Mouse (Mus musculus): Measurements from ENCODE around the gene Trim67. TPM values are rescaled to one million over a fixed set of nuclear protein-coding genes. Genes with fewer than 3 reads are reported as not detected.

Trim67 gene
- polyA plus RNA-seq (2015; fragmentation: Nextera tagmentation; extraction: Ambion mirVana): 0.19 and 0.33 TPM in 2 replicates

DNA sequence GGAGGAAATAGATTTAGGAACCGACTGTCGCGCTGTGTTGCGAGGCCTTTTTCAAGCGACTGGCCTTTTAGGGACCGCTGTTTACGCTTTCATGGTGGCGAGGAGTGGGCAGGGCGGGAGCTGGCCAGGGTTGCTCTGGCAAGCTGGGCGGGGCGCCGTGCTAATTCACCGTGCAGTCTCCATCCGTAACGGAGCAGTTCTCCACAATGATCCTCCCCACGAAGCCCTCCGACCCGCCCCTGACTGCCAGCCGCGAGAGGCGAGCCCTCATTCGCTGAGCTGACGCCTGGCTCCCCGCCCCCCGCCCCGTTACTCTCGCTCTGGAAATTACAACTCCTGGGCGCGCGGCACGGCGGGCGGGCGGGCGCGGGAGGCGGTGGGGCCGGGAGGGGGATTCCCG is at the start of gene Trim67:
Gene Trim67, plus strand, starts transcription at position 385 of the 400 bp plus-strand sequence.
- H3K27me3 ChIP-seq: peaks cover 66% of the 10 kb centered on the region
- H3K9me3 ChIP-seq (replicated peaks): no peaks in the 10 kb centered on the region
- H3K4me1 ChIP-seq (replicated peaks): peaks cover 34% of the 10 kb centered on the region
- peak within 1 kb of the TSS; percentile 50 for H3K27ac ChIP-seq
- H3K4me2 ChIP-seq: peak within 1 kb of the TSS; percentile 100
- H3K36me3 ChIP-seq: no peaks in the 10 kb centered on the region
- peak within 1 kb of the TSS; percentile 65 for H3K4me3 ChIP-seq
- peak within 1 kb of the TSS; percentile 22; the same call in 1 of the 2 replicates for H3K9ac ChIP-seq
- peak; percentile 77 for ATAC-seq (replicated peaks; ENCODE audit: insufficient number of reproducible peaks, insufficient read depth, low FRiP score, low read depth)
- WGBS: 1% methylated on average over 39 of the region's 39 CpGs

DNA sequence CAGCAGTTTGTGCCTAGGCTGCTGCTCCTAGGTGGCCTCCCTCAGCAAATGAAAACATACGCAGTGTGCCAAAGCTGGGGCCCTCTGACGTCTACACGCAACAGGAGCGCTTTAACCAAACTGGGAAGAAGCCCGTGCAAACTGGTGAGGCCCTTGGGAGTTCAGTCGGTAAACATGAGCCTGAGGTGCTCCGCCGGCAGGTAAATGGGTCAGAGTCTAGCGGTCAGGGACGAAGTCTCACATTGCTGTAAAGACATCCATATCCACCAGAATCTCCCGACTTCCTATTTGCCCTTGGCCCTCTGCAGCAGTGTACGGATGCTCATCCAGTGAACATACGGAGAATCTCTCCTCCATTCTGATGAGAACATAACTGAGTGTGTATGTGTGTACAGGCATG is 46.2 kb upstream of the Trim67 start:
- no peak overlapping the region for H3K27ac ChIP-seq
- peaks cover 12% of the 10 kb centered on the region for H3K4me1 ChIP-seq (replicated peaks)
- H3K4me3 ChIP-seq: no peak overlapping the region
- no peak overlapping the region for H3K4me2 ChIP-seq
- no peak for ATAC-seq (replicated peaks; ENCODE audit: insufficient number of reproducible peaks, insufficient read depth, low FRiP score, low read depth)
- peaks cover 25% of the 10 kb centered on the region for H3K27me3 ChIP-seq
- H3K9me3 ChIP-seq (replicated peaks): no peaks in the 10 kb centered on the region
- 74% methylated on average over 13 of the region's 13 CpGs for WGBS
- no peak overlapping the region for H3K9ac ChIP-seq
- no peaks in the 10 kb centered on the region for H3K36me3 ChIP-seq

GRCm38 (mm10) chr8:124751191-124751590 is 41.7 kb upstream of the Trim67 start:
- Histone ChIP-seq H3K9me3 (replicated peaks) (no peaks in the 10 kb centered on the region), H3K4me2 (peak overlapping the region; percentile 92), H3K9ac (peak overlapping the region; percentile 49), H3K4me1 (replicated peaks) (peaks cover 16% of the 10 kb centered on the region), H3K27me3 (peaks cover 45% of the 10 kb centered on the region), H3K36me3 (no peaks in the 10 kb centered on the region), H3K27ac (no peak overlapping the region), H3K4me3 (peak overlapping the region; percentile 66)
- WGBS: under 1% methylated on average over 31 of the region's 31 CpGs
- ATAC-seq (replicated peaks; ENCODE audit: insufficient number of reproducible peaks, insufficient read depth, low FRiP score, low read depth): no peak

DNA sequence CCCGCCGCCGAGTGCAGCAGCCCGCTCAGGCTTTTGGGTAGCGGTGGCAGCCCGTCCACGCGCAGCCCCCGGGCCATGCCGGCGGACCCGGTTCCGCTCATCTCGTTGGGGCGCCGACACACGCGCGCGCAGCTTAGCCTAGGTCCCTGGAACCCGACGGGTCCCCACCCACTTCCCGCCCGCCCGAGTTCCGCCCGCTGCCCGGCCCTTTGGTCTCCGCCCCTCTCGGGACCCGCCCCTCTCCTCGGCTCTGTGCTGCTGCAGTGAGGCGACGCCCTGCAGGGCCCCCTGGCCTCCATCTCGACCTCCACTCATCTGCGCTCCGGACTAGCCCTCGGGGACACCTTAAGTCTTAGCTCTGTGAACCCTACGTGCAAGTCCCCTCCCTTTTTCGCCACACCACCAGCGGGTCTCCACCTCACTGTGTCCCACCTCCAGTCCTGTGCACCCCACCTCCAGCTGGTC is 41.2 kb upstream of the Trim67 start, which contains the start of gene Fam89a:
Gene Fam89a, minus strand, starts transcription at position 124 of the 465 bp plus-strand sequence.
- Histone ChIP-seq H3K4me2 (peak within 1 kb of the TSS; percentile 92), H3K4me1 (replicated peaks) (peaks cover 16% of the 10 kb centered on the region), H3K27ac (no peak within 1 kb of the TSS), H3K9me3 (replicated peaks) (no peaks in the 10 kb centered on the region), H3K36me3 (no peaks in the 10 kb centered on the region), H3K9ac (peak within 1 kb of the TSS; percentile 49), H3K27me3 (peaks cover 45% of the 10 kb centered on the region), H3K4me3 (peak within 1 kb of the TSS; percentile 66)
- under 1% methylated on average over 41 of the region's 41 CpGs for WGBS
- peak; percentile 61; the same call in 1 of the 2 replicates for ATAC-seq (replicated peaks; ENCODE audit: insufficient number of reproducible peaks, insufficient read depth, low FRiP score, low read depth)

DNA sequence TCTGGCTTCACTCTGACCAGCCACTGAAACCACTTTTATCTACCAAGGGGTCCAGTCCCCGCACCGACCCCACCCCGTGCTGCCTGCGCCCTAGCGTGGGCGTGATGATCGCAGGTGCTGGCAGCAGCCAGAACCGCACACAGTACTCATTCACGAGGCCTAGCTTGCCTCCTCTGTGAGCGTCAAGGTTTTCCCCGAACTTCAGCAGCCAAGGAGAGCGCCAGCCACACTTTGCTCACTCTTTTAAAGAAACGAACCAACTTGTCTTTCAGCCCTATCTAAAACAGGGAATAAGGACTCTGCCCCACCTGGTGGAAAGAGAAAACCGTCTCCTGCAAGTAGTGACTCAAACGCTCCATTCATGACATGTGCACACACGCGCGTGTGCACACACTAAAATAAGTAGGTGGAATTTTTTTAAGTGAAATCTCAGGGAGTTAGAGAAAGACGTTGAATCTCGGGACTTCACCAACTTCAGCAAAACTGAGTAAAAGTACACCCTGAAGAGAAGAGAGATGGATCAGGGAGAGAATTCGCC is 40.5 kb upstream of the Trim67 start:
- Histone ChIP-seq H3K4me1 (replicated peaks) (peaks cover 16% of the 10 kb centered on the region), H3K9ac (no peak overlapping the region), H3K9me3 (replicated peaks) (no peaks in the 10 kb centered on the region), H3K4me2 (peak overlapping the region; percentile 92), H3K27me3 (peaks cover 45% of the 10 kb centered on the region), H3K27ac (no peak overlapping the region), H3K36me3 (no peaks in the 10 kb centered on the region), H3K4me3 (peak overlapping the region; percentile 66; the same call in 1 of the 2 replicates)
- 45% methylated on average over 21 of the region's 21 CpGs for WGBS
- no peak for ATAC-seq (replicated peaks; ENCODE audit: insufficient number of reproducible peaks, insufficient read depth, low FRiP score, low read depth)

- H3K4me2 ChIP-seq: no peak overlapping the region
- peaks cover 44% of the 10 kb centered on the region for H3K27me3 ChIP-seq
- H3K36me3 ChIP-seq: no peaks in the 10 kb centered on the region
- H3K9me3 ChIP-seq (replicated peaks): no peaks in the 10 kb centered on the region
- peaks cover 16% of the 10 kb centered on the region for H3K4me1 ChIP-seq (replicated peaks)
- no peak for ATAC-seq (replicated peaks; ENCODE audit: insufficient number of reproducible peaks, insufficient read depth, low FRiP score, low read depth)
- H3K4me3 ChIP-seq: no peak overlapping the region
- WGBS: 27% methylated on average over 11 of the region's 11 CpGs
- H3K9ac ChIP-seq: no peak overlapping the region
- H3K27ac ChIP-seq: no peak overlapping the region; the same call in 1 of the 2 replicates
Measured at GRCm38 (mm10) chr8:124754101-124754791, 38.6 kb upstream of the Trim67 start.

- H3K4me2 ChIP-seq: no peak overlapping the region
- no peak for ATAC-seq (replicated peaks; ENCODE audit: insufficient number of reproducible peaks, insufficient read depth, low FRiP score, low read depth)
- no peaks in the 10 kb centered on the region for H3K9me3 ChIP-seq (replicated peaks)
- no peaks in the 10 kb centered on the region for H3K36me3 ChIP-seq
- WGBS: 45% methylated on average over 4 of the region's 4 CpGs
- peaks cover 39% of the 10 kb centered on the region for H3K27me3 ChIP-seq
- H3K27ac ChIP-seq: no peak overlapping the region; the same call in 1 of the 2 replicates
- H3K4me1 ChIP-seq (replicated peaks): peaks cover 16% of the 10 kb centered on the region
- no peak overlapping the region for H3K9ac ChIP-seq
- H3K4me3 ChIP-seq: no peak overlapping the region
Measured at GRCm38 (mm10) chr8:124754792-124755190, 38.1 kb upstream of the Trim67 start.

DNA sequence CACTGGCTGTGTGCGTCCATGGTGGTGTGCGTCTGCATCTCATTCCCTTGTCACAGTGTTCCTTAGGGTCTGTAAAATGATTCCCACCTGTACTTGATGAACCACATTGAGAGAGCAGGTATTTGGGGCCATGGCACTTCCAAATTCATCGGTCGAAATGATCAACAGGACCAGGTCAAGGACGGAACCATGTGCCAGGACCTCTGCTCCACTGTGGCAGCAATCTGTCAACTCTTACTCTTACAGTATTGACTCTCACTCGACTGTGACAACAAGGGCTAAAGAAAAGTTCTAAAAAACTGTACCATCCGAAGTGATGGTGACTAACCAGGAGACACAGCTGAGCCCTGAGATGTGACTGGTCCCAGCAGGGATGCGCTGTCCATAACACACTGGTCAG is 37.4 kb upstream of the Trim67 start:
- peaks cover 16% of the 10 kb centered on the region for H3K4me1 ChIP-seq (replicated peaks)
- WGBS: 82% methylated on average over 8 of the region's 8 CpGs
- no peak overlapping the region for H3K9ac ChIP-seq
- H3K27me3 ChIP-seq: peaks cover 33% of the 10 kb centered on the region
- H3K36me3 ChIP-seq: no peaks in the 10 kb centered on the region
- H3K27ac ChIP-seq: no peak overlapping the region
- H3K4me3 ChIP-seq: no peak overlapping the region
- H3K9me3 ChIP-seq (replicated peaks): no peaks in the 10 kb centered on the region
- no peak for ATAC-seq (replicated peaks; ENCODE audit: insufficient number of reproducible peaks, insufficient read depth, low FRiP score, low read depth)
- H3K4me2 ChIP-seq: no peak overlapping the region

DNA sequence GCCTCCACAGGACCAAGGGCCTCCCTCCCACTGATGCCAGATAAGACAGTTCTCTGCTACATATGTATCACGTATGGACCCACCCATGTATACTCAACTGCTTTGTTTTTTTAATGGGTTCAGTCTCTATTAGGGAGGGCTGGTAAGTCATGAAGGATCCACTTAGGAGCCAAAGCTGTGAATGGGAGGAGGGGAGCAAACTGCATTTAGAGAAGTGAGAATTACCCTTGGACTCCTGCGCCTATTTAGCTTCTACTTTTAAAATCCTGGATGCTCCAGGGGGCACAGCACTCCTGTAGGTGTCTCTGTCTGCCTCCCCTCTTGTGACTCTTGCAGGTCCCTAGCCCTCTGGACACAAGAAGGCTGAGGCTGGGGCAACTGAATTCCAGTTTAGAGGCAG is 36.7 kb upstream of the Trim67 start:
- WGBS: 59% methylated on average over 2 of the region's 2 CpGs
- H3K27ac ChIP-seq: no peak overlapping the region
- H3K36me3 ChIP-seq: no peaks in the 10 kb centered on the region
- no peak for ATAC-seq (replicated peaks; ENCODE audit: insufficient number of reproducible peaks, insufficient read depth, low FRiP score, low read depth)
- H3K27me3 ChIP-seq: peaks cover 26% of the 10 kb centered on the region
- peaks cover 9% of the 10 kb centered on the region for H3K4me1 ChIP-seq (replicated peaks)
- H3K4me2 ChIP-seq: no peak overlapping the region
- no peak overlapping the region for H3K4me3 ChIP-seq
- H3K9ac ChIP-seq: no peak overlapping the region
- no peaks in the 10 kb centered on the region for H3K9me3 ChIP-seq (replicated peaks)

DNA sequence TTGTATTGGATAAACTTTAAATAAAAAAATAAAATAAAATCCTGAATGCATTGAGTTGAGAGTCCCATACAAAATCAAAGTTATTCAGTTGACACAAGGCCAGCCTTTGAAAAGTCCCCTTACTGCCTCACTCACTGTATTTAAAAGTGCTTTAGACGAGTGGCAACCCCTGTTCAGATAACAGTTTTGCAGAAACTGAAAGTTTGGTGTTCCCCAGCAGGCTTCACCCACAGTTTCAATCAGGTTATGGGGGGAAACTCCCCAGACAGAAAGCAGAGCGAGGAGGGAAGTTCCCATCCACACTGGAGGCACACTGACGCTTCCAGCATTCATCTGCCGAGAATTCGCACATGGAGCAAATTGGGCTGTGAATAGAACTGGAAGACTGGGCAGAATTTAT is 36.3 kb upstream of the Trim67 start:
- H3K27me3 ChIP-seq: peaks cover 21% of the 10 kb centered on the region
- no peaks in the 10 kb centered on the region for H3K9me3 ChIP-seq (replicated peaks)
- H3K27ac ChIP-seq: no peak overlapping the region
- H3K4me3 ChIP-seq: no peak overlapping the region
- no peaks in the 10 kb centered on the region for H3K36me3 ChIP-seq
- no peak for ATAC-seq (replicated peaks; ENCODE audit: insufficient number of reproducible peaks, insufficient read depth, low FRiP score, low read depth)
- H3K4me2 ChIP-seq: no peak overlapping the region
- no peak overlapping the region for H3K9ac ChIP-seq
- peaks cover 5% of the 10 kb centered on the region for H3K4me1 ChIP-seq (replicated peaks)
- WGBS: 61% methylated on average over 5 of the region's 5 CpGs

- Histone ChIP-seq H3K9ac (no peak overlapping the region), H3K4me1 (replicated peaks) (no peaks in the 10 kb centered on the region), H3K36me3 (no peaks in the 10 kb centered on the region), H3K27me3 (0 out of 2 replicates have a peak, but pooled peaks cover 4% of the 10 kb centered on the region), H3K4me2 (no peak overlapping the region), H3K4me3 (no peak overlapping the region), H3K27ac (no peak overlapping the region), H3K9me3 (replicated peaks) (no peaks in the 10 kb centered on the region)
- 46% methylated on average over 3 of the region's 3 CpGs for WGBS
- ATAC-seq (replicated peaks; ENCODE audit: insufficient number of reproducible peaks, insufficient read depth, low FRiP score, low read depth): no peak
Measured at GRCm38 (mm10) chr8:124758544-124758943, 34.3 kb upstream of the Trim67 start.

Data from heart, embryonic 15.5 days (tissue).